Mouse (Mus musculus) MEL (cell line): ENCODE results near the gene Cox7a2. TPM values are rescaled to one million over a fixed set of nuclear protein-coding genes. Genes with fewer than 3 reads are reported as not detected.

Experiments used
- DNase-seq: peaks from one replicate; pipeline ENCODE4 v3.0.0; 2011; ENCODE audit warnings: low read depth, low spot score
- H3K27ac ChIP-seq: 2 replicates; pipeline ENCODE4 v1.5.1; 2012; ENCODE audit warnings: low read depth, mild to moderate bottlenecking, control low read depth, low read length, moderate library complexity; ENCODE audit not compliant: control insufficient read depth
- H3K27me3 ChIP-seq, 2 experiments: fragments of 150-350 bp in 1 of 2; sonication (generic) in 1 of 2; 2 replicates each; pipeline ENCODE4 v1.6.1; 2012; ENCODE audit warnings: low read length in 2 of 2, mild to moderate bottlenecking in 2 of 2, improper control_type of control experiment in 1 of 2, moderate library complexity in 1 of 2; ENCODE audit not compliant: insufficient read depth in 2 of 2, control insufficient read depth in 1 of 2
- H3K36me3 ChIP-seq, 2 experiments: 2 replicates each; pipeline ENCODE4 v1.6.1; 2012 to 2014; ENCODE audit warnings: low read length in 2 of 2, improper control_type of control experiment in 1 of 2, inconsistent platforms in 1 of 2, mild to moderate bottlenecking in 1 of 2; ENCODE audit not compliant: insufficient read depth in 2 of 2, control insufficient read depth in 1 of 2
- H3K4me1 ChIP-seq, 2 experiments: fragments of 150-350 bp in 1 of 2; sonication (generic) in 1 of 2; 2 replicates each; pipeline ENCODE4 v1.6.1; 2012; ENCODE audit warnings: low read length in 2 of 2, improper control_type of control experiment in 1 of 2, mild to moderate bottlenecking in 1 of 2; ENCODE audit not compliant: insufficient read depth in 2 of 2, control insufficient read depth in 1 of 2
- H3K4me3 ChIP-seq, 2 experiments: fragments of 150-350 bp in 1 of 2; sonication (generic) in 1 of 2; 2 replicates each; pipeline ENCODE4 v1.5.1; 2012; ENCODE audit warnings: low read depth in 2 of 2, low read length in 2 of 2, mild to moderate bottlenecking in 2 of 2, moderate library complexity in 2 of 2, control low read depth in 1 of 2, improper control_type of control experiment in 1 of 2; ENCODE audit not compliant: control insufficient read depth in 1 of 2, insufficient read depth in 1 of 2
- H3K79me2 ChIP-seq: 2 replicates; pipeline ENCODE4 v1.6.1; 2012; ENCODE audit warnings: mild to moderate bottlenecking, low read length, moderate library complexity; ENCODE audit not compliant: control insufficient read depth, poor library complexity, insufficient read depth
- H3K9ac ChIP-seq: 2 replicates; pipeline ENCODE4 v1.6.1; 2012; ENCODE audit warnings: low read depth, mild to moderate bottlenecking, control low read depth, low read length, moderate library complexity; ENCODE audit not compliant: control insufficient read depth, poor library complexity, severe bottlenecking
- H3K9me3 ChIP-seq: fragments of 150-350 bp; sonication (generic); replicated peaks from 2 replicates; pipeline ENCODE4 v1.6.1; 2012; ENCODE audit warnings: mild to moderate bottlenecking, low read length, improper control_type of control experiment, moderate library complexity; ENCODE audit not compliant: insufficient read depth
- BHLHE40 ChIP-seq: IDR thresholded peaks from 2 replicates; pipeline ENCODE4 v1.6.1; 2012; ENCODE audit warnings: low read depth, mild to moderate bottlenecking, inconsistent platforms, low read length, improper control_type of control experiment, borderline replicate concordance
- CHD2 ChIP-seq: IDR thresholded peaks from 2 replicates; pipeline ENCODE4 v1.6.1; 2011; ENCODE audit warnings: low read length, improper control_type of control experiment
- E2F4 ChIP-seq: IDR thresholded peaks from 2 replicates; pipeline ENCODE4 v1.6.1; 2011; ENCODE audit warnings: low read depth, low read length, improper control_type of control experiment, borderline replicate concordance
- ELF1 ChIP-seq: IDR thresholded peaks from 2 replicates; pipeline ENCODE4 v1.6.1; 2014; ENCODE audit warnings: low read depth, mild to moderate bottlenecking, inconsistent platforms, low read length, improper control_type of control experiment, moderate library complexity
- EP300 ChIP-seq, 2 experiments: IDR thresholded peaks; 2 replicates each; pipeline ENCODE4 v1.6.1; 2011; ENCODE audit warnings: improper control_type of control experiment in 2 of 2, low read length in 2 of 2, low read depth in 1 of 2, mild to moderate bottlenecking in 1 of 2
- ETS1 ChIP-seq: IDR thresholded peaks from 2 replicates; pipeline ENCODE4 v1.6.1; 2012; ENCODE audit warnings: low read depth, mild to moderate bottlenecking, inconsistent platforms, low read length, improper control_type of control experiment, moderate library complexity
- GATA1 ChIP-seq: IDR thresholded peaks from 2 replicates; pipeline ENCODE4 v1.6.1; 2011; ENCODE audit warnings: low read depth, low read length, improper control_type of control experiment
- KAT2A ChIP-seq: conservative IDR thresholded peaks from 2 replicates; pipeline ENCODE4 v1.6.1; 2012; ENCODE audit warnings: low read depth, low read length, improper control_type of control experiment, inconsistent platforms
- MAFK ChIP-seq: IDR thresholded peaks from 2 replicates; pipeline ENCODE4 v1.6.1; 2011; ENCODE audit warnings: low read depth, mild to moderate bottlenecking, low read length, improper control_type of control experiment, borderline replicate concordance
- MAX ChIP-seq: IDR thresholded peaks from 2 replicates; pipeline ENCODE4 v1.6.1; 2011; ENCODE audit warnings: low read length, improper control_type of control experiment
- MXI1 ChIP-seq: IDR thresholded peaks from 2 replicates; pipeline ENCODE4 v1.6.1; 2011; ENCODE audit warnings: mild to moderate bottlenecking, low read depth, low read length, improper control_type of control experiment
- MYB ChIP-seq: IDR thresholded peaks from 2 replicates; pipeline ENCODE4 v1.6.1; 2011; ENCODE audit warnings: mild to moderate bottlenecking, low read depth, low read length, improper control_type of control experiment
- MYC ChIP-seq: IDR thresholded peaks from 2 replicates; pipeline ENCODE4 v1.6.1; 2011; ENCODE audit warnings: low read depth, mild to moderate bottlenecking, low read length, improper control_type of control experiment, moderate library complexity
- NELFE ChIP-seq: IDR thresholded peaks from 2 replicates; pipeline ENCODE4 v1.6.1; 2011; ENCODE audit warnings: low read depth, low read length, improper control_type of control experiment
- POLR2A ChIP-seq, 2 experiments: IDR thresholded peaks; 2 replicates each; pipeline ENCODE4 v1.6.1; 2011 to 2012; ENCODE audit warnings: low read length in 2 of 2, mild to moderate bottlenecking in 2 of 2, control low read depth in 1 of 2, improper control_type of control experiment in 1 of 2, low read depth in 1 of 2, moderate library complexity in 1 of 2; ENCODE audit not compliant: control insufficient read depth in 1 of 2, insufficient read depth in 1 of 2, poor library complexity in 1 of 2
- RAD21 ChIP-seq: IDR thresholded peaks from 2 replicates; pipeline ENCODE4 v1.6.1; 2011; ENCODE audit warnings: mild to moderate bottlenecking, low read depth, low read length, improper control_type of control experiment
- SIN3A ChIP-seq: IDR thresholded peaks from 2 replicates; pipeline ENCODE4 v1.6.1; 2012; ENCODE audit warnings: low read length, improper control_type of control experiment, inconsistent platforms
- TCF12 ChIP-seq: IDR thresholded peaks from 2 replicates; pipeline ENCODE4 v1.6.1; 2014; ENCODE audit warnings: low read depth, mild to moderate bottlenecking, inconsistent platforms, low read length, improper control_type of control experiment, moderate library complexity
- ZC3H11A ChIP-seq: IDR thresholded peaks from 2 replicates; pipeline ENCODE4 v1.6.1; 2012; ENCODE audit warnings: low read depth, mild to moderate bottlenecking, inconsistent platforms, low read length, improper control_type of control experiment
- ZKSCAN1 ChIP-seq: IDR thresholded peaks from 2 replicates; pipeline ENCODE4 v1.6.1; 2012; ENCODE audit warnings: low read depth, mild to moderate bottlenecking, inconsistent platforms, low read length, improper control_type of control experiment, moderate library complexity
- ZMIZ1 ChIP-seq: IDR thresholded peaks from 2 replicates; pipeline ENCODE4 v1.6.1; 2012; ENCODE audit warnings: low read depth, mild to moderate bottlenecking, inconsistent platforms, low read length, improper control_type of control experiment, moderate library complexity
- ZNF384 ChIP-seq: IDR thresholded peaks from 2 replicates; pipeline ENCODE4 v1.6.1; 2012; ENCODE audit warnings: low read depth, mild to moderate bottlenecking, inconsistent platforms, low read length, improper control_type of control experiment
- polyA plus RNA-seq, 2 experiments: library from polyadenylated mRNA; stranded (reverse) in 1 of 2; unstranded in 1 of 2; fragments of >175 nt in 1 of 2; fragments of >200 nt in 1 of 2; gene quantifications; 2 replicates each; pipeline versions ENCODE4 v1.2.1 to v1.2.4; 2012; ENCODE audit warnings: low replicate concordance in 2 of 2, low read depth in 1 of 2; ENCODE audit not compliant: insufficient read length in 2 of 2, insufficient read depth in 1 of 2, missing spikeins in 1 of 2
- total RNA-seq: library from RNA; depleted of rRNA; stranded (reverse); fragments of 300-350 nt; gene quantifications from 2 replicates; pipeline ENCODE4 v1.2.3, GENCODE M21; 2012

Gene Cox7a2
- total and polyA plus RNA-seq, 3 experiments: 381 to 393 TPM; not detected in 1

DNA sequence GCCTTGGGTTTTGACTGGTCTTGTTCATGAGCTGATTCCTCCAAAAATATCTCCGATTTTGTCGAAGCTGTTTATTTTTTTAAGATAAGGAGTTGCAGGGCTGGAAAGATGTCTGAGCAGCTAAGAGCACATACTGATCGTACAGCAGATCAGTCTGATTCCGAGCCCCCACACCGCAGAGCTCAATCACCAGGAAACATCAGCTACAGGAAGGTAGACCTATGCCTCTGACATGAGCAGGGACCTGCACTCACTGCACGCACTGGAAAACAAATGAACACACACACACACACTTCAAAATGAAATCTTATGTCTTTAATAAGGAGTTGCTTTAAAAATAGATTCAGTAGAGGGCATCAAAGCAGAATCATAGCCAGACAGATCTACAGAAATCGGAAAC lies 9.0 kb downstream of the Cox7a2 start:
- no peak for TF ChIP-seq RAD21
- no peak for TF ChIP-seq CHD2
- no peak for TF ChIP-seq NELFE
- no peak for TF ChIP-seq EP300 (IDR thresholded peaks at IDR 0.05; ENCODE audit: low read depth in 1 of 2, low read length in 2 of 2)
- TF ChIP-seq MYC: no peak
- TF ChIP-seq ELF1: no peak
- TF ChIP-seq MXI1: no peak
- no peak for TF ChIP-seq GATA1
- TF ChIP-seq MAX: no peak
- TF ChIP-seq KAT2A: no peak
- TF ChIP-seq ZMIZ1: no peak
- TF ChIP-seq ZKSCAN1: no peak
- TF ChIP-seq BHLHE40: no peak
- no peak for TF ChIP-seq MYB
- TF ChIP-seq E2F4: no peak
- no peak for TF ChIP-seq ZC3H11A
- TF ChIP-seq TCF12: no peak
- no peak for TF ChIP-seq MAFK
- no peak for TF ChIP-seq SIN3A
- TF ChIP-seq ZNF384: no peak
- TF ChIP-seq, all 39 proteins: peak for 0
- Histone ChIP-seq H3K9ac (no peak overlapping the region), H3K4me3 (no peak overlapping the region), H3K79me2 (no peaks in the 10 kb centered on the region), H3K9me3 (no peaks in the 10 kb centered on the region), H3K27ac (no peak overlapping the region), H3K27me3 (no peaks in the 10 kb centered on the region), H3K4me1 (no peaks in the 10 kb centered on the region), H3K36me3 (peaks cover 0 to 2% of the 10 kb centered on the region in 2 experiments; a peak in 2 of 4 replicates)
- DNase-seq: no peak

DNA sequence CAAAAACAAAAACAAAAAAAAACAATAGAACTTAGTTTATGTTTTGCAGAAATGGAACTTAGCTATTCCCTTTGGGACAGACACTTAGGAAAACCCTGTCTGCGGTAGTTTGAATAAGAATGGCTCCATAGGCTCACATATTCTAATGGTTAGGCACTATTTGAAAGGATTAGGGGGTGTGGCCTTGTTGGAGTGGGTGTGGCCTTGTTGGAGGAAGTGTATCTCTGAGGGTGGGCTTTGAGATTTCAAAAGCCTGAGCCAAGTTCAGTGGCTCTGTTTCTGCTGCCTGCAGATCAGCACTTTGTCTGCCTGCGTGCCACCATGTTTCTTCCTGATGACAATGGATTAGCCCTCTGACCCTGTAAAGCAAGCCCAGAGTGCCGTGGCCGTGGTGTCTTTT lies 14.6 kb downstream of the Cox7a2 start:
- H3K9ac ChIP-seq: no peak overlapping the region
- H3K4me3 ChIP-seq: no peak overlapping the region
- H3K79me2 ChIP-seq: no peaks in the 10 kb centered on the region
- H3K27me3 ChIP-seq: no peaks in the 10 kb centered on the region; a peak in 2 of 4 replicates
- no peaks in the 10 kb centered on the region for H3K4me1 ChIP-seq
- H3K27ac ChIP-seq: no peak overlapping the region
- H3K9me3 ChIP-seq: no peaks in the 10 kb centered on the region
- TF ChIP-seq ETS1 (no peak), MYB (no peak), ZMIZ1 (no peak), POLR2A (IDR thresholded peaks at IDR 0.05; ENCODE audit: control insufficient read depth in 1 of 2, insufficient read depth in 1 of 2, low read depth in 1 of 2, low read length in 2 of 2, poor library complexity in 1 of 2) (no peak)
- no peaks in the 10 kb centered on the region for H3K36me3 ChIP-seq
- DNase-seq: no peak
